Mouse (Mus musculus): Measurements from ENCODE around the gene Cenpe. TPM values are rescaled to one million over a fixed set of nuclear protein-coding genes. Genes with fewer than 3 reads are reported as not detected.

Cenpe gene
- total RNA-seq, 2 experiments from 2014 or later, result 7.3 to 7.7 TPM

DNA sequence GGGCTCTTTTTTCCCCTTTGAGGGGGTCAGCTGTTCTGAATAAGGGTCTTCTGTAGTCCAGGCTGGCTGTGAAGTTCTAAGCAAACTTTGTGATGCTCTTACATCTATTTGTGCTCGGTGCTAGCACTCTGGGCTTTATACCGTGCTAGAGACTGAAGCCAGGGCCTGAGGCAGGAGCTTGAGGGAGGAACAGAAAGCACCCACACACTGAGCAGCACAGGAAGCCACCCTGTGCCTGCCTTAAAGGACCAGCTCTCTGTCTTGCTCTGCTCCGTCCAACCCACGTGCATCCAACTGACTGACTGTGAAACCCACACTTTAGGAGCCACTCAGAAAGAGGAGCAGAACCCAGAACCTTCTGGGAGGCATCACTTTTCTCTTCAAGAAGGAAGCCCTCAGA is 67.8 kb downstream of the Cenpe start:
- intact Hi-C loops (cut with DNase I), result loop anchor here (2.0 to 10.0 kb wide), 3 partner anchors 47 to 451 kb away; no protein-coding TSS in a partner anchor
- no peak for DNase-seq

DNA sequence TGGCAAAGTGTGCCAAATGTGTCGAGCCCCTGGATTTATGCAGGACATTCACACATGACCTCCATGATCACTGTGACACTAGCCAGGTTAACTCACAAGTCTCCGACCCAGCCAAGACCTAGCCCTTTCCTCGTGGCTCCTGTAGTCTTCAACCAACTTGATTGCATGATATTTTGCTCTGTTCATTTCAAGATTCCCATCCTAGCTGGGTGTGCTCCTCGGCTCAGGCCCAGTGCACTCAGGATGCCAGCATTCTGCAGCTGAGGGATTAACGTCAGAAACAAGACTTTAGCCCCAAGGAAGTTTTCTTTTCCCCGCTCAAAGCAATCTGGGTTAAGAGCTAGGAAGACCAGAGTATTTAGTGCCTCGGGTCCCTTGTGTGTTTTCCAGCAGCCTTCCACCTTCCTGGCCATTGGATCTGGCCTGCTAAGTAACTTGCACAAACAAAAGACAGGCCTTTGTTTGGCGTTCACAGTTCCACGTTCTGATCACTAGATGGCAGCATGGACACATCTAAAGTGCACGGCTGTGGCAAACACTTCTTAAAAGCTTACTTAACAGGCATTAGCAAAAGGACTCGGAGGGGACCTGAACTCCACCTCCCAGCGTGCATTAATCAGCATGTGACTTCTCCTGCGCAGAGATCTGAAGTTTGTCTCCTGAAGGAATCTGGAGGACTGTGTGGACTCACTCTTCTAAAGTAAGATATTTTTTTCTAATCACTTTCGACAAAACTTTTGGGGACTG is 68.5 kb downstream of the Cenpe start, which contains the start of gene Bdh2:
Gene Bdh2, plus strand, starts transcription at position 553 of the 747 bp plus-strand sequence.
- intact Hi-C loops (cut with DNase I), result loop anchor here (2.0 to 10.0 kb wide), 3 partner anchors 46 to 450 kb away; no protein-coding TSS in a partner anchor
- peak; percentile 85 to 88 for DNase-seq

DNA sequence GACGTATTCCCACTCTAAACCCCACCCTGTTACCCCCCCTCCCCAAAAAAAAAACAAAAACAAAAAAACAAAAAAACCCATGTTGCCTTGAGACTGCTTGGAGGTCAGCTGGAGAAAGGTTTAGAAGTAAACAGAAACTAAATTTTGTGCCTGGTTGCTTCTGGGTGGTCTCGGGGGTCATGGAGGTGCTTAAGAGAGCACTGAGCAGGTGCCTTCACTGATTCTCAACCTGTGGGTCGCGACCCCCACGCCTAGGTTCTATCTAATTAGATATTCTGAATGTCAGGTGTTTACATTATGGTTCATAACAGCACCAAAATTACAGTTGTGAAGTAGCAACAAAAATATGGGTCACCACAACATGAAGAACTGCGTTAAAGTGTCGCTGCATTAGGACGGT is 69.4 kb downstream of the Cenpe start:
- no peak for DNase-seq
- intact Hi-C loops (cut with DNase I), result loop anchor here (2.0 to 10.0 kb wide), 3 partner anchors 46 to 449 kb away; no protein-coding TSS in a partner anchor

DNA sequence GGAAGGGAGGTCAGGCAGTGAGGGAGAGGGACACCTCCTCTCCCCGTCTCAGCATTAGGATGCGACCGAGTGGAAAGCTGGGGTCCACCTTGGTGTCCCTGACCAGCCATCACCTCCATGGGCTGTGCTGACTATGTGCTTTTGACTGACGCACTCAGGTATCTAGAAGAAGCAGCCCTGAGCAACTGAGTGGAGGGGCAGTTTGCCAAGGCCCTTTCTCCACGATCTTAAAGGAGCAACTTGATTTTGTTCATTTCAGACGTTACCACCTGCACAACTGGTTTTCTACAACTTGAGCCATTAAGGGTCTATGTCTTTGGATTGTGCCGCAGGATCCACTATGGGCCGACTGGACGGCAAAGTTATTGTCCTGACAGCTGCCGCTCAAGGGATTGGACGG is 72.9 kb downstream of the Cenpe start:
- intact Hi-C loops (cut with DNase I), result loop anchor here (10.0 kb wide), 1 partner anchor 250 kb away; no protein-coding TSS in a partner anchor
- no peak for DNase-seq

DNA sequence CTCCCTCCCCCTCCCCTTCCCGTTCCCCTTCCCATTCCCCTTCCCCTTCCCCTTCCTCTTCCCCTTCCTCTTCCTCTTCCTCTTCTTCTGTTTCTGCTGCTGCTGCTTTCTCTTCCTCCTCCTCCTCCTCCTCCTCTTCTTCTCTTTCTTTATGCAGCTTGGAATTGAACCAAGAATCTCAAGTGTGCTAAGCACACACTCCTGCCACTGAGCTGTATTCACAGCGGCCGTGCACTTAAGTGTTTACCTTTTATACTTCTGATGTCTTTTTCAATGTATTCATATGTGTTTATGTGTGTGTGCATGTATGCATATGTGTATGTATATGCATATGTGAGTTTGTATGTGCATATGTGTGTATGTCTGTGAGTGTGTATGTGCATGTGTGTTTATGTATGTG is 73.5 kb downstream of the Cenpe start:
- intact Hi-C loops (cut with DNase I), result loop anchor here (10.0 kb wide), 1 partner anchor 249 kb away; no protein-coding TSS in a partner anchor
- no peak for DNase-seq

DNA sequence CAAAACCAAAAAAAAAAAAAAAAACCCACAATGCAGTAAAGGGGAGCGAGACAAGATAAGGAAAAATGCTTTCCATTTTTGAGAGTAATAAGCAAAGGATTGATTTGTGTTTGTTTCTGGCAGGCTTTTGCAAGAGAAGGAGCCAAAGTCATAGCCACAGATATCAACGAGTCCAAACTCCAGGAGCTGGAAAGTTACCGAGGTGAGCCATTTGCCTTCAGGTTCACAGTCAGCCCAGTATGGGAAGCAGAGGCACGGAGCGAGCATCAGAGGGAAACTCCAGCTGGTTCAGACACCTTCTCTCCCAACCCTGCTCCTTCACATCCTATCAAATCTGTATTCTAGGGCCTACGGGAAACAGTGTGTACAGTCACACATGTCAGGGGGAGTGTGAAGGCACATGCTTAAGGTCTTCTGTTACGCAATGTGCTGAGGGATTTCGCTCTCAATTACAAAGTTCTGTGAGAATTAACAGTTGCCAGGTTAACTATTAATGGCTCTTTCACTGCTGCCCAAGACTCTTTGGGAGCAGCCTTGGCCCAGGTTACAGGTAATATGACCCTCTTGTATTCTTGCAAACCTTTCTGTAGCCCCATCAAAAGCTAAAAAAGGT is 75.9 kb downstream of the Cenpe start:
- no peak for DNase-seq
- intact Hi-C loops (cut with DNase I), result loop anchor here (10.0 kb wide), 1 partner anchor 247 kb away; no protein-coding TSS in a partner anchor

DNA sequence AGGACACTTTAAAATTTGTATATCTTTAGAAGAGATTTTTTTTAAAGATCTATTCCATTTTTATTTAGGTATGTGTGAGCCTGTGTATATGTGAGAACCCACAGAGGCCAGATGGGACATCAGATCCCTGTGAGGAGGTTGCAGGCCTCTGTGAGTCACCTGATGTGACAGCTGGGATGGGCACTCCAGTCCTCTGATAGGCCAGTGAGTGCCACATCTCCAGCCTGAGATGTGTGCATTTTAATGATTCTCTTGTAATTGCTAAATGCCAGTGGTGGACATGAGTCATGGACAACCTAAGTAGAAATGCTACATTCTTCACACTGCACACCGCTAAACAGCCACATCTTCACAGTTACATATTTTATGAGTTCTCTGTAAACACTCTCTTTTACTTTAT is 76.8 kb downstream of the Cenpe start:
- intact Hi-C loops (cut with DNase I), result loop anchor here (10.0 kb wide), 1 partner anchor 246 kb away; no protein-coding TSS in a partner anchor
- no peak for DNase-seq

DNA sequence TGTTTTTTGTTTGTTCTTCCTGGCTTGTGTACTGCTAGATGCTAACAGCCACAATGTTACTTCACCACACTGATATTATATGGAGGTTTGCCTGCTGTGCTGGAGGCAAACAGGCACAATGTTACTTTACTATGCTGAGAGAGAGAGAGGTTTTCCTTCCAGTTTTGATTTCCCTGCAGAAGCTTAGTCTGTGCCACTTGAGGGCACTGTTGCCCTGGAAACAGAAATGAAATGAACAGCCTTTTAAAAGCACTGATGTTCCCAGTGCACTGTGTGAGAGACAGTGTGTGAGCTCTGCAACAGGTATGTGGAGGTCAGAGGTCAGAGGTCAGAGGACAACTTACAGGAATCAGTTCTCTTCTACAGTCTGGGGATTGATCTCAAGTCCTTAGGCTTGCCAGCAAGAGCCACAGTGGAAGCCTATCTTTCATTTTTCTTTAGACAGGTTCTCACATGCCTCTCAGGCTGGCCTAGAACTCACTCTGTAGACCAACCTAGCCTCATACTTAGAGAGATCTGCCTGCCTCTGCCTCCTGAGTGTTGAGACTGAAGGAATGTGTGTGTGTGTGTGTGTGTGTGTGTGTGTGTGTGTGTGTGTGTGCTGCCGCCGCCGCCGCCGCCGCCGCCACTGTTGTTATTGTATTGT is 78.0 kb downstream of the Cenpe start:
- peak; percentile 60 to 72 for DNase-seq
- intact Hi-C loops (cut with DNase I), result loop anchor here (2.0 kb wide), 2 partner anchors 112 to 440 kb away; no protein-coding TSS in a partner anchor

DNA sequence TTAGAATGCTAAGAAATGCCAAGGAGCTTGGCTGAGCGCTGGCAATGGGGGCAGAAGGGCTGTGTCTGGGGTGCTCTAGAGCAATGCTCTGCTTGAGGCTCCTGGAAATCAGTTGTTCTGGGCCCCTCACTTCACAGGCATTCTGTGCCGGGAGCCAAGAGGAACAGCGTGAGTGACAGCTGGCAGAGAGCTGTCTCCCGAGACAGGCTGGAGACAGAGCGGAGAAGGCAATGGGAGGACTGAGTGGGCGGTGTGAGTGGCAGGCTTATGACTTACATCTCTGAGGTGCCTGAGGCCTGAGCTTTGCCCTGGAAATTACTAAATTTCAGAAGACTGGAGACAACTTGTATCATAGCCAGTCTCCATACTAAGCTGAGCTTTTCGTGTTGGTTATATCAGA is 81.4 kb downstream of the Cenpe start:
- intact Hi-C loops (cut with DNase I), result no loop called here
- DNase-seq, result peak; percentile 38 to 42

DNA sequence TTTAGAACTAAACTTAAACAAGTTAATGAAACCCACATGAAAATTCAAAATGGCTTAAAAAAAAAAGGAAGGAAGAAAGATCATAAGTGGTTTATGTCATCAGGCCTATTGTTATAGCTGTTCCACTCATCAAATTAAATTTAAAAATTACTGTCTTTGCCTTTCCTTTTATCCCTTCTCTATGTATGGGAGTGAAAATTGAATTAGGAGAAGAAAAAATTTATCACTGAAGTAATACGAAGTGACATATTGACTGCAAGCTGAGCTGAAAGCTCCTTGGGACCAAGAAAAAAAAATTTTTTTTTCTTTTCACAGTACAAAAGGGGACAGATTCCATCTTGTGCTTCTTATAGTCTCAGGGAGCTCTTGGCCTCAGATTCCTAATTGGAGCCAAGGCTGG is 83.2 kb downstream of the Cenpe start:
- intact Hi-C loops (cut with DNase I), result no loop called here
- DNase-seq, result no peak

DNA sequence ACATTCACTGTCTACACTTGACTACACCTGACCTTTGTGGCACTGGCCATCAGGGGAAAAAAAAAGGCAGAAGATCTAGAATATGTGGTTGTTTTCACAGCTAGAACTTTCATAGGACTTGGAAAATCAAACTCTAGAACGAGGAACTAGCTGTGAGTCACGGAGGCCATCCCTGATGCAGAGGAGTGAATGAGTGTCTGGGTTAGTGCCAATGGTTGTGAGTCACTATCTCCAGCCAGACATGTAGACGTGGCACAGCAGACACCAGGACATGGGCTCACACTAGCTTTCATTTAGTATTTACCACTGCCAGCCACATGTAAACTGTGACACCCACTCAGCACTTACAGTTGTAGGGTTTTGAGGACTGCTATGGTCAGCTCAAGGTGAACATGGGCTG is 86.2 kb downstream of the Cenpe start:
- intact Hi-C loops (cut with DNase I), result no loop called here

DNA sequence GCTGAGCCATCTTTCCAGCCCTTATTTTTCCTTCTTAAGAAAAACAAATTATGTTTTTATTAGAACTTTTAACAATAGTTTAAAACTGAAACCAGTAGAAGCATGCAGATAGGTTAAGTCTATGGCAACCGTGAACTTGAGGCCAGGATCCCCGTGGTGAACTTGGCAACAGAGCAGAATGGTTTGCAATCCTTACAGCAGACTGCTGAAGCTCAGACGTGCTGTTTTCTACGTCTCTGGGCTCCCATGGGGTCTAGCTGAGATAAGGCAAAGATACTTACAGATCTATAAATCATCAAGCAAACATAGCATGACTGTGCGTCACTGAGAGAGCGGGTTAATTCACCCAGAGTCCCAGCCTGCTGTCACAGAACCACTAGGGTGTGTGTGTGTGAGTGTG is 87.7 kb downstream of the Cenpe start:
- intact Hi-C loops (cut with DNase I), result no loop called here
- no peak for DNase-seq

More for the DNA sequence above, 86.2 kb downstream of the Cenpe start:
- peak; percentile 19 to 27 for DNase-seq

DNA sequence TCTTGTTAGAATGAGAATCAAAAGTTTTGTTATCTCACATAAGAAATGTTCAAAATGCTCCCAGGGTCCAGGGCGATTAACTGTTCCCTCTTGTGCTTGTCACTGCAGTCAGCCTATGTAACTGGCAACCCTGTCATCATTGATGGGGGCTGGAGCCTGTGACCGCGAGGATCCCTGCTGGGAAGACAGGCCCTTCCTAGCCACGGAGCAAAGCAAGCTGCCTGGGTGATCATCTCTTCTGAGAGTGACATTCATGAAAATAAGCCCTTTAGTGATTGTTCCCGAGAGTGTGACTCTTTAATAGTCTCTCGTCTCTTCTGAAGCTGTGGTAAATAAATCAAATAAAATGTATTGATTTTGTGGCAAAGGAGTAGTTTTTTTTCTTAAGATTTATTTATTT is 91.7 kb downstream of the Cenpe start:
- no peak for DNase-seq
- intact Hi-C loops (cut with DNase I), result no loop called here

DNA sequence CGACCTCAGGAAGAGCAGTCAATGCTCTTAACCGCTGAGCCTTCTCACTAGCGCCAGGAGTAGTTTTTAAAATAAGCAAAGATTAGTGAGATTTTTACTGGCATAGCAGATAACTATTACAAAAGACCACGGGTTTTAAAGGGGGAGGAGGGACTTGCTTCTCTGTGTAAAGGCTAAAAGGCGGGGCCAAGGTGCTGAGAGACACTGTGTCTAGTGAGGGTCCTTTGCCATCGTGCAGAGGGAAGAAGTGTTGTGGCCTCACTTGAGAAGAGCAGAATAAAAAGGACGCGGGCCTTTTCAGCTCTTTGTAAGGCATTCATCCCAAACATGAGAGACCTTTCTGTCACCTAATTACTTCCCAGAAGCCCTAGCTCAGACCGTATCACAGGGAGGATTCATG is 92.2 kb downstream of the Cenpe start:
- intact Hi-C loops (cut with DNase I), result no loop called here

DNA sequence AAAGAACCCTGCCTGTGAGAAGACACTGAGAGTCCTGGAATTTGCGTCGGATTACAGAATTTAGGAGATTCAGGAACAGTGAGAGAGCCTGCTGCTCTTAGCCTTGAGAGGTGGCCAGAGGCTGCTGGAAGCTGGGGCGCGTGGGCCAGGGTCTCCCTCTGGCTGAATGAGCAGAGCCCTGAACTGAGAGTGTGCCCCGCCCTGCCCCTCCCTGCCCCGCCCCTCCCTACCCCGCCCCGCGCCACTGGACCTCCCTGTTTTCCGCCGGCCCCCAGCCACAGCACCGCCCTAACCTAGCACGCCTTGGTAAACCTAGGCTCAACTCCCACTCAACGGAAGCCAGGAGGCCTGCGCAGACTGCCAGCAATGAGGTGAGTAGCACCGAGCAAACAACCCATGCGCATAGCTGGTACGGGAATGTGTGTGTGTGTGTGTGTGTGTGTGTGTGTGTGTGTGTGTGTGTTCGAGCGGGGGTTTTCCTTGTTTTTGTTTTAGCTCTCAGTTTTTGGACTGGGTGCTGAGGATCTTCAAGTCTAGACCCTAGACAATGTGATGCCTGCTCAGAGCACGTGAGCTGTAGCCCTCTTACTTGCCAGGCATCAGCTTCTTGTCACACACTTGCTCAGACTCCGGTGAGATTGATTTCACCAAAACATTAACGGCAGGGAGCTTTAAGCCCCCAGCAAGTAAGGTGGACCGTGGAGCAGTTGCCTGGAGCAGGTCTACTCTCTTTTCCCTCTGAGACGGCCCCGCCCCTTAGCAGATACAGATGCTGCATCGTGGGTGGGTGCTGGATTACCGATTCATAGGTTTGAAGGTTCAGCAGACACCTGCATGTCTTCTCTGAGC is 95.3 kb downstream of the Cenpe start, which contains the start of gene Slc9b2:
Gene Slc9b2, plus strand, starts transcription at position 290 of the 849 bp plus-strand sequence.
- peak; percentile 19 to 34 for DNase-seq
- intact Hi-C loops (cut with DNase I), result no loop called here

More for the DNA sequence above, 92.2 kb downstream of the Cenpe start:
- DNase-seq, result no peak

DNA sequence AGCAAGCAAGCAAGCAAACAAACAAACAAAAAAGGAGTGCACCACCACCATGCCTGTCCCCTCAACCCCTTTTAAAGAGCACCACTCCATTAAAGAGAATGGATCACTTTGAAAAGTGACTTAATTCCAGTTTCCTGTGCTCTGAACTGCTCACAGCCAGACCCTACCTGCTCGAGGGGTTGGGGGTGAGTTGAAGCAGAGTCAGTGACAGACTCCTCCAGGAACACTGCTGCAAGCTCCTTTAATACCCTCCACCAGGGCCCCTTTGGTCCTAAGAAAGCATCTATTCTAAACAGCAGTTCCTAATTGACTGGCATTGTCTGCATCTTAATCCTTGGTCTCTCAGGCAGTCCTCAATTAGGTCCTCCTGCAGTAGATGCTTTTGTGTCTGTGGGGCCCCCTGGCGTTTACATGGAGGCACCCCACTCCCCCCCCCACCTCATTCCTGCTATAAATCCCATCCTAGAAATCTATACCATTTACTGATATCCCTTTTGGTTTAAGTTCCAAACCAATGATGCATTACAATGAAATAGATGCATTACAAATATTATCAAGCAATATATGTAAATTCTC is 100.7 kb downstream of the Cenpe start:
- DNase-seq, result no peak
- intact Hi-C loops (cut with DNase I), result no loop called here

DNA sequence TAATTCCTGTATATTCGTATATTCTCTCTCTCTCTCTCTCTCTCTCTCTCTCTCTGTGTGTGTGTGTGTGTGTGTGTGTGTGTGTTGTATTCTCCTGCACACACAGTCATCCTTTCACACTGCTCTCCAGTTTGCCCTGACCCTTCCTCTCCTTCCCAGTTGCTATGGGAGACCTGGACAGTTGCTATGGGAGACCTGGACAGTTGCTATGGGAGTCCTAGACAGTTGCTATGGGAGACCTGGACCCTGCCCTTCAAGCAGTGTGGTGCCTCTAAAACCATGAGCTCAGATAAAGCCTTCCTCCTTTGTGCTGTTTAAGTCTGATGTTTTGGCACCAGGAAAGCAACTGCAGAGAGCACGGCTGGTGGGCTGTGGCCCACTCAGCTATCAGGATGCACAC is 101.4 kb downstream of the Cenpe start:
- DNase-seq, result no peak
- intact Hi-C loops (cut with DNase I), result no loop called here

DNA sequence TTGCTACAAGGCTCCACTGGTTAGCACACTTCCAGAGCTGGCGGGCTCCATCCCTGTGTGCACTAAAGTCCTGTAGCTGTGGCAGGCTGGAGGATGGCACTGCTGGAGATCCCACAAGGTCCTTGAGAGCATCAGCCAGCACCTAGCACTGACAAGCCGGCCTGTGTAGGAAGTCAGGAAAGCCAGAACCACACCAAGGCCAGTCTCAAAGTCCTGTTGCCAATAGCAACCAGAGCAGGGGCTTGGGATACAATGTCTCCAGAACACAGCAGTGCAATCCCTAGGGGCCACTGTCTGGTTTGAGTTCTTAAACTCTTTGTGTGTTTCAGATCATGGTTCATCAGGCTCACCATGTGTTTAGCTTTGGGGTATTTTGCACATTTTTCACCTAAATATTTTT is 102.5 kb downstream of the Cenpe start:
- intact Hi-C loops (cut with DNase I), result no loop called here

DNA sequence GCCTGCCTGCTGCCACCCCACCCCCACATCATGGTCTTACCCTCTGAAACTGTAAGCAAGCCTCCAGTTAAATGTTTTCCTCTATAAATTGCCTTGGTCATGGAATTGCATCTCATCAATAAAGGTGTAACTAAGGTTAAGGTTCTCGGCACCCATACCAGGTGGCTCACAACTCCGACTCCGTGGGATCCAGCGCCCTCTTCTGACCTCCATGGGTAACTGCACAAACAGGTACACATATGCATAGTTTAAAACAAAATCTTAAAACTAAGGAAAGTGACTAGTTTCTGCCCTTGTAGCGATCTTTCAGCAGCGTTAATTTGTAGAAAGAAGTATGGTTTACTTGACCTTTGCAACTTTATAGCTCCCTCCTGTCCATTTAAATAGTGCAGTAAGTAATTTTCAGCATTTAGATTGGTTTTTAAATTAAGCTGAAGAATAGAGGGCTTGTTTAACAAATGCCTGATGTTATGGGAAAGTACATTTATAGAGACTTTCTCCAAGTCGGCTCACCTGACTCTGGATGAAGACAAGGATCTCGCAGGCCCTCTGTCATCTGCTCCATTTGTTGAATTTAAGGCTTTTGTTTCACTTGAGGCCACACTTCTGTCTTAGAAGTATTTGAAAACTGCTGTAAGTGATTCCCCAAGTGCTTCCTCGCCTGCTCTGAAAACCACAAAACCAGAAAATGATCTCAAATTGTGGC is 103.5 kb downstream of the Cenpe start:
- no peak for DNase-seq
- intact Hi-C loops (cut with DNase I), result no loop called here

More for the DNA sequence above, 102.5 kb downstream of the Cenpe start:
- DNase-seq, result no peak

All from heart, postnatal 10 days (tissue).